Mouse (Mus musculus) cerebellum, adult 11 months (tissue): ENCODE measurements around the gene Scn8a.

Experiments
- DNase-seq: peaks from one replicate; pipeline ENCODE4 v3.0.0; 2022

Scn8a gene

GRCm38 (mm10) chr15:101075150-101075549 lies 205.5 kb downstream of the Scn8a start:
- DNase-seq, result no peak

- DNase-seq, result no peak
Observed at GRCm38 (mm10) chr15:101075656-101076055, 206.0 kb downstream of the Scn8a start.

DNA sequence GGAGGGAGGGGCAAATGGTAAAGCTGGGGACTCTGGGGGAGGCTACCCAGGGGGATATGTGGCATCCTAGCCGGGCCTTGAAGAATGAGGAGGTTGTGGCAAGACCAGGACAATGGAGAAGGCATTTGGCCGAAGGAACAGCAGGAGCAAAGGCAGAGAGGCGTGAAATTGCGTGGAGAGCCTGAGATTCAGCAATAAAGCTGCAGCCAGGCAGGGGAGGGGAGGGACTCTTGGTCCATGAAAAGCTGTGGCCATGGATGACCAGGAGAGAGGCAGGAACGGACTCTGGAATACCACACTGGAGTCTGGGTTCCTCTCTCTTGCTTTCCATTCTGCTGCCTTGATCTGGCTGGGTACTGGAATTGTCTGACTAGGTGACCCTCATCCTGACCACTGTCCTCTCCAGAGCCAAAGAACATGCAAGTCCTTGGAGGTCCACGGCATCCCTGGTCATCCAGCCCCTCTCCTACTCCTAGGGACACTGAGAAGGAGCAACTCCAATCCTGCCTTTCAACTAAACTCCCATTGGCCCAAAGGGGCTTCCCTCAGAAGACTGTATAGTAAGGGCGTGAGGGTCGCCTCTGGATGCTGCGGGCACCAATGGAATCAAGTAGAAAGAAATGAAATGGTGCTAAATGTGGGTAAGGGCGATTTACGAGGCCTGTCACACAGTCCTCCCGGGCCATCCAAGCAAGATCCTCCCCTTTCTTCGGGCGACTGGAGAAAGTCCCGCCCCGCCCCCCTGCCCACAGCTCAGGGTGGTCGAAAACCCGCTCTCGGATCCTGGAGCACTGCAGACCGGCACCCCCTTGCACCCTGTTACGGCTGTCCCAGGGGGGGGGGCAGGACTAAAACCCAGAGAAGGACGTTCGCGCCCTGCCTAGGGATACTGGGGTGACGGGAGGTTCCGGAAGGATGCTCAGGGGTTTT lies 206.7 kb downstream of the Scn8a start:
- no peak for DNase-seq

DNA sequence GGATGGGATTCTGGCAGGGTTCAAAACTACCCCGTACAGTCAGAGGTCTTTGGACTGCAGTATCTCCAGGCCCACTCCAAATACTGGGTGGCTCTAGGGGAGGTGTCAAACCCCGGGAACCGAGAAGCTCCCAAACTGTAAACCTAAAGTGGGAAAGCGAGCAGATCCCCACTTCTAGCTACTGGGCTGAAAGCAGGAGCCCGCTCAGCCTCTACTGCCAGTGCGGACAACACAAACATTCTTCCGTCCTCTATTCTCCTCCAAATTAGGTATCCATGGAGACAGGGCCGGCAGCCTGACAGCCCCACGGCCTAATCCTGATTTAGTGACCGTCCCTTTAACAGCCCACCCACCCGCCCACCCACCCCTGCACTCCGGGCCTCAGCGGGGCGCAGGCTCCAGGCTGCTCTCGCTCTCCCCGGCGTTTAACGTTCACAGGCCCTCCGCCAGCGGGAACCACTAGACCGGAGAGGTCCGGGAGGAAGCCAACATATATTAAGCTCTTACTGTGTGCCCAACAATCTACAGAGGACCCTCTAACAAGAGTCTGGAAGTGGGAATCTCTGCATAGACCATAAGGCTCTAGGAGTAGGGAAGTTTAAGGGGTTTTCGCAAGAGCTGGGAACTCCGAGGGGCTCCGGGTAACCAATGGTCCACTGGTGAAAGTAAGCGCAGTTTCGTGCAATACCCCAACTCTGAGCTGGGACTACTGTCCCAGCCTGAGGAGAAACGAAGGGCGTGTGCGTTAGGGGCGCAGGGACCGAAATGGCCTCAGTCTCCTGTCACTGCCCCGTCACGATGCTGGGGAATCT lies 207.5 kb downstream of the Scn8a start:
- no peak for DNase-seq

DNA sequence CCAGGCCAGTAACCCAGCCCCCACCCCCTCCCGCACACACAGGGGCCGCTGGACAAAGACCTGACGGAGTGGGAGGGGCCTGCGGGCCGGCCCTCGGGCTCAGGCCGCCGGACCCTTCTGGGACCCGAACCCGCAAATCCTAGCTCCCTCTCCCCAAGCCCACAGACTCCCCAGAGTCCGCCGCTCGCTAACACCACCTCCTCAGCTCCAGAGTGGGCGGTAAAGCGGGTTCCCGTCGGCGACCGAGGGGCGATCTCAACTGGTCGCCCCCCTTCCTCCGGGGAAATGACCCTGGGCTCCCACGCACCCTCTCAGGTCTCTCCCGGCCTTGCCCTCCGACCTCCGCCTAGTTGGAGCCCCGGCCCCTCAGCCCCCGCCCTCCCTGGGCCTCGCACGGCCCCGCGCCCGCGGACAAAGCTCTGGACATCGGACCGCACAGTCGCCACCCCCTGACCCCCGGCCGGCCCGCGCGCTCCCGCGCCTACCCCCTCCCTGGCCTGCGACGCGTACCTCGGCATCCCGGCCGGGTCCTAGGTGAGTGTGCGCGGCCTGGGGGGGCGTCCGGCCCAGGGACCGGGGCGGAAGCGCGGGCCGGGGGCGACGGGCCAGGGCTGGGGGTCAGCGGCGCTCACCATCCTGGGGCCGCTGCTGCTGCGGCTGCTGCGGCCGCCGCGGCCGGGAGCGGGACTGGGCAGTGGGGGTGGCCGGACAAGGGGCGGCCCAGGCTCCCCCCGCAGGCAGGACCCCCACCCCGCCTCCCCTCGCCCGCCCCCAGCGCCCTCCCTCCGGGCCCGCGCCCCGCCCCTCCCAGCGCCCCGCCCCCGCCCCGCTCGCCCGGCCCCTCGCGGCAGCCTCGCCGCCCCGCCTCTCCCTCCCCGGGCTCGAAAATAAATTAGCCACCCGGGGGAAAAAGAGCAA lies 208.4 kb downstream of the Scn8a start, which contains the start of gene Fignl2:
TSS of gene Fignl2 (minus strand) at position 755 of the 918 bp plus-strand sequence.
- DNase-seq, result no peak

- DNase-seq, result peak; percentile 33
Observed at GRCm38 (mm10) chr15:101078731-101079156, 209.1 kb downstream of the Scn8a start.

DNA sequence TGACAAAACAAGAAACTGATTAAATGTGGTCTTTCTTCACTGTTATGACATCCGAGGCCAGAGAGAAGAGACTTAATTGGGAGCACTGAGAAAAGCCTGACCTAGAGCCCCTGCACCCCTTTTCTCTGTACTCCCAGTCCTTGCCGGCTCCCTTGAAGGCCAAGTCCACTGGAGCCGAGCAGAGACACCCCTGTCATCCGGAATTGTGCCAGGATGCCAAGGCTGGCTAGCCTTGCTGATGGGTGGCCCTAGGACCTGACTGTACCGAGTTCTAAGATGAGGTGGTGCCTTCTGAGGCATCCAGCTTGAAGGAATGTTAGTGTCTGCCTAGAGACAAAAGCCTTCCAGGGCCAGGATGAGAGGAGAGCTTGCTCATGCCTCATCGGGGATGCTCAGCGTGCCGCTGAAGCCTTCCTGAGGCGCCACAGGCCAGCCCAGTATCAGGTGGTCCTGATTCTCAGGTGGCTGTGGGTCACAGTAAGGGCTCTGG lies 210.4 kb downstream of the Scn8a start:
- no peak for DNase-seq

- no peak for DNase-seq
Observed at GRCm38 (mm10) chr15:101081035-101081548, 211.4 kb downstream of the Scn8a start.

GRCm38 (mm10) chr15:101082236-101082635 lies 212.6 kb downstream of the Scn8a start:
- DNase-seq, result no peak

DNA sequence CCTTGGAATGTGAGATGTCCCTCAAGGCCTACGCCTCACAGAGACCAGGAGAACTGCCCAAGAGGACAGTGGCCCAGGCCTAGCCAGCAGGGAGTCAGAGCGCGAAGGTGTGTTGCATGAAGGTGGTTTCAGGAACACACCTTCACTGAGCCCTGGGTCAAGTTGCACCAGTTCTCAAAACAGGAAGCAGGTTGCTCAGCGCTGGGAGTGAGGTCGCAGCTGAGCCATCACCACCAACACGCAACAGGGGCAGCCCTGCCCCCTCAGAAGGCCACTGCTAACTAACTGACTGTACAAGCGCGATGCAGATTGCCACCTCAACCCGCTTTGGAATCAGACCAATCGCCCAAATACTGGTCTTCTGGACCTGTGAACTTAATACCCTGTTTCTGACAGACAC lies 214.8 kb downstream of the Scn8a start:
- DNase-seq, result no peak

GRCm38 (mm10) chr15:101086451-101086850 lies 216.8 kb downstream of the Scn8a start:
- DNase-seq, result no peak

GRCm38 (mm10) chr15:101086956-101087355 lies 217.3 kb downstream of the Scn8a start:
- DNase-seq, result no peak

GRCm38 (mm10) chr15:101088291-101088690 lies 218.6 kb downstream of the Scn8a start:
- DNase-seq, result no peak

- DNase-seq, result no peak
Observed at GRCm38 (mm10) chr15:101091551-101091950, 221.9 kb downstream of the Scn8a start.

DNA sequence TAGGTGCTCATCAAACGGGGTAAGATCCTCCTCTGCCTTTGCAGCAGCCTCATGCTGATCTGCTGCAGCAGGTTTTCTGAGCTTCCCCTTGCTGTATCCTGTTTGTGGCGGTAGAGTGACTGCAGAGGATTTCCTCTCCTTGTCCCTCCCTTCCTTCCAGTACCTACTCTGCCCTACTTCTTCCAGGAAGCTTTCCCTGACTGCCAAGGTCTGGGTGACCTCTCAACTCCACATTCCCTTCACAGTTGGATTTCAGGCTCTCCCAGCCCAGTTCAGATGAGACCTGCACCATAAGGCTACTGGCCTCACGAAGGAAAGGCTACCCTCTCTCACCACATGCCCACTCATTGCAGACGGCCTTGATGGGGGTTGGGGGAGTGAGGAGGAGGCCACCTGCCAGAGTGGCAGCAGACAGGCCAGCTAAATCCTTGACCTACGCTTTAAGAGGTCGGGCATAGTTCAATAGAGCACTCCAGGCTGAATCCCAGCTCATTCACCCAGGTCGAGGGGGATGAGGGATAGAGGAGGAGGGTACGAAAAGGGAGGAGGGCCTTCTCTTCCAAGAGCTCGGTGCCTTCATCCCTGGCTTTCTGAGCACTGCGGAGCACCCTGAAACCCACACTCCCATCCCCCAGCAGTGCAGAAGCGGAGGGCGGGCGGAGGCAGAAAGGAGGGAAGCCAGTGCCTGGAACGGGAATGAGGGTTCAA lies 222.6 kb downstream of the Scn8a start:
- DNase-seq, result no peak

- DNase-seq, result no peak
Observed at GRCm38 (mm10) chr15:101092829-101093648, 223.4 kb downstream of the Scn8a start.

DNA sequence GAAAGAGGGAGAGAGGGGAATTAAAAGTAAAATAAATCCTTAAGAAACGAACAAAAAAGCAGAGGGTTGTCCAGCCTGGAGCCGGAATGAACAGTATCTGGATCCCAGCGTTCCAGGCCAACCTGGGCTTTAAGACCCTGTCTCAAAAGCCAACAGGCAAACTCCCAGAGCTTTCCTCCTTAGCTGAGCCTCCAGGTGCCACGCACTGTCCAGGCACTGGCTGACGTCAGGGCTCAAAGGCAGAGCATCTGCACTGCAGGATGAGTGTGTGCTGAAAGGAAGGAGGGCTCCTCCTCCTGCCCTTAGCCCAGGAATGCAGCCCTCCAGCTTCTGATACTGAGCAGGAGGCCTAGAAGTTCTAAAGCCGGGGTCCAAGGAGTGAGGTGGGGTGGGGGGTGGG lies 224.3 kb downstream of the Scn8a start:
- DNase-seq, result no peak

GRCm38 (mm10) chr15:101094979-101095378 lies 225.3 kb downstream of the Scn8a start:
- DNase-seq, result no peak

GRCm38 (mm10) chr15:101095392-101095791 lies 225.7 kb downstream of the Scn8a start:
- DNase-seq, result no peak
